Mouse (Mus musculus): ENCODE data around the gene Gdf2.

DNA sequence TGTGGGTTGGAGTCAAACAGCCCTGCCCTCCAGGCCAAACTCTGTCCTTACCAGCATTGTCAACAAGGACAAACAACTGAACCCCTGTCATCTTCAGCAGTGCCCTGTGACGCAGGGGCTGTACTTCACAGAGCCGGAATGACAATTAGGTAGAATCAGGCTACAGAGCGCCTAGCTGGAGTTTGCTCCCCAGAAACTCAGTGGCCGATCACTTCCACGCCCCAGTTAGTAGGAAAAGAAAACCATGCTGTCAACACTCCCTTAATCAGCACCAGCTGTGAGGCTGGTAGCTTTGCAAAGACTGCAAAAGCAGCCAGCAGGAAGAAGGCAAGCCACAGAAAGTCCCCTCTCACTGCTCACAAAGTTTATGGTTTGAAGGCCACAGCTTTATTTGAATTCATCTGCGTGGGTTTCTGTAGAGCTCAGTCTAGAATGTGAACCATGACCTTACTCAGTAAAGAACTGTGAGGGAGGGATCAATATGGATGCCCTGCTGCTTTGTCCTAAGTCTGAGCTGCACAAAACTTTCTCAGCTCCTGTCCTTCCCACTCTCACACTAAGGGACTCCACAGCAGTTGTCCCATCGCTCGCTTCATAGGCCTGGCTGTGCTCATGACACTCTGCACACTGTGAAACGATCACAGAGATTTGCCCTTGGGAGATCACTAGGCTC is 44.1 kb upstream of the Gdf2 start:
- no peak for TF ChIP-seq CTCF (IDR thresholded peaks at IDR 0.05; ENCODE audit: control insufficient read depth, insufficient read depth, insufficient replicate concordance, low read depth, low read length)
- TF ChIP-seq POLR2A (IDR thresholded peaks at IDR 0.05; ENCODE audit: control insufficient read depth, low read depth, low read length) = no peak

All from testis, adult 2 months (tissue).